8 mouse cellular contexts compared by ENCODE assay signal in the genomic region with DNA sequence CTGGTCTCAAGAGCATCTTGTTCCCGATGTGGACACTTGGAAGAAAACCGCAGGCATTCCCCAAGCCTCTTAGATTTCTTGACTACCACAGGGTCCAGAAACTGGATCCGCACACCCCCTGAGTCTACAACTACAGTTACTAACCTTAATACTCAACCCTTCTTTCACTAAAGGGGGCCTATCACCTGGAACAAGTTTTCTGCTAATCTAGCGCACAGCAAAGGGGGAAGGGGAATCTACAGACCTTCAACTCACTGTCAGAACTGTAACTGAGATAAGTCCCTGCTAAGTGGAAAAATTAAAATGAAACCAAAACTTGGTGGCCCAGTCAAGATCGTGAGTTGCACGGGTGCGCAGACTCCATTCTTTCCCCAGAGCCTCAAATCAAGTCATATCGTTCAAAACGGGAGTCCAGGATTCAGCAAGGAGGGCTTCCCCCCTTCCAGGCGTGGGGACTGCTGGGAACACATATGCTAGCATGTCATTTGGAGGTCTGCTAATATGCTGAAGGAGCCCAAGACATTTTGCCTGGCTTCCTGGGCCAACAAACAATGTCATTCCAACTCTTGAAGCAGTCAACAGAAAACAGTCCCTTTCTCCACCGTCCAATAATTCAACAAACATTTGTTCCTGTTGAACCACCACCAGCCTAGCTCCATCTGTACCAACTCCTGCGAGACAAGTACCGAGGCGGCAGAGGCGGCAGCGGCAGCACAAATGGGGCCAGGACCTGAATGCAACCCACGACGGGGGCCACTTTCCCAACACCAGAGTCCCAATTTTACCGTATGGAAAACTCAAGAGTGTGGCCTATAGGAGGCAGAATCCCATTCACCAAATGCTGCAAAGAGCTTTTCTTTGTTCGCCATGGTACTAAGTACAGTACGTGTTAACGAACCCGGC. TPM values are rescaled to one million over a fixed set of nuclear protein-coding genes. Genes with fewer than 3 reads are reported as not detected.
DNase-seq lines count a peak whose midpoint lies in the region; ATAC-seq and TF ChIP-seq lines count a peak whose summit lies in the region.

No protein-coding gene starts in this region.

- peak overlapping the region; percentile 80 for H3K4me3 ChIP-seq in forebrain, embryonic 15.5 days
- H3K4me3 ChIP-seq in kidney, postnatal 0 days (replicated peaks; ENCODE audit: low read depth, low read length), result peak overlapping the region; percentile 68
- peak overlapping the region; percentile 66 for H3K4me3 ChIP-seq in midbrain, embryonic 11.5 days (ENCODE audit: low read depth, low read length)

- H3K27me3 ChIP-seq in forebrain, embryonic 15.5 days, result no peaks in the 10 kb centered on the region
- no peaks in the 10 kb centered on the region for H3K27me3 ChIP-seq in kidney, postnatal 0 days (ENCODE audit: insufficient read depth, low read length)
- H3K27me3 ChIP-seq in midbrain, embryonic 11.5 days (ENCODE audit: control insufficient read depth, insufficient read depth, low read length), result no peaks in the 10 kb centered on the region

- H3K4me2 ChIP-seq in forebrain, embryonic 15.5 days (replicated peaks), result peak overlapping the region; percentile 76
- peak overlapping the region; percentile 92 for H3K4me2 ChIP-seq in kidney, postnatal 0 days (ENCODE audit: low read length)
- H3K4me2 ChIP-seq in midbrain, embryonic 11.5 days, result peak overlapping the region; percentile 91

- peak; percentile 36 for DNase-seq in spleen, adult 12 weeks (ENCODE audit: low spot score)
- no peak for DNase-seq in spleen, postnatal 14 days (ENCODE audit: low spot score in 2 of 2)
- peak; percentile 63 for DNase-seq in c-Kit-positive CD71-positive TER-119-positive erythroid progenitor cells, embryonic 14.5 days (ENCODE audit: low spot score)
- peak; percentile 62 for DNase-seq in kidney, postnatal 0 days (ENCODE audit: low spot score)
- peak; percentile 95 for DNase-seq in midbrain, embryonic 11.5 days (ENCODE audit: low spot score, missing footprints)
- peak; percentile 61 for DNase-seq in thymus, postnatal 0 days (ENCODE audit: low spot score)
- no peak for DNase-seq in frontal cortex, postnatal 25 days (ENCODE audit: low spot score in 2 of 2)

- peak overlapping the region; percentile 80 for H3K9ac ChIP-seq in forebrain, embryonic 15.5 days (replicated peaks)
- H3K9ac ChIP-seq in kidney, postnatal 0 days (ENCODE audit: low read depth, low read length), result peak overlapping the region; percentile 87
- H3K9ac ChIP-seq in midbrain, embryonic 11.5 days (ENCODE audit: low read length), result peak overlapping the region; percentile 73

- ATAC-seq in forebrain, embryonic 15.5 days (replicated peaks), result no peak
- ATAC-seq in kidney, postnatal 0 days (replicated peaks; ENCODE audit: low FRiP score, low read depth), result no peak
- ATAC-seq in midbrain, embryonic 11.5 days (ENCODE audit: low FRiP score), result no peak

- peak; percentile 46; the same call in 1 of the 2 replicates for TF ChIP-seq CTCF in kidney, postnatal 0 days (IDR thresholded peaks at IDR 0.05; ENCODE audit: low read depth)

- peak overlapping the region; percentile 92 for H3K27ac ChIP-seq in forebrain, embryonic 15.5 days (replicated peaks)
- H3K27ac ChIP-seq in kidney, postnatal 0 days, result peak overlapping the region; percentile 95
- peak overlapping the region; percentile 78; the same call in 1 of the 2 replicates for H3K27ac ChIP-seq in midbrain, embryonic 11.5 days (ENCODE audit: low read depth, low read length)

- no peaks in the 10 kb centered on the region for H3K36me3 ChIP-seq in forebrain, embryonic 15.5 days
- H3K36me3 ChIP-seq in kidney, postnatal 0 days (ENCODE audit: insufficient read depth, low read length), result no peaks in the 10 kb centered on the region
- no peaks in the 10 kb centered on the region for H3K36me3 ChIP-seq in midbrain, embryonic 11.5 days (ENCODE audit: control insufficient read depth, insufficient read depth, low read length)

- peaks cover 74% of the 10 kb centered on the region for H3K4me1 ChIP-seq in forebrain, embryonic 15.5 days
- peaks cover 42% of the 10 kb centered on the region for H3K4me1 ChIP-seq in kidney, postnatal 0 days (replicated peaks; ENCODE audit: insufficient read depth, low read length)
- H3K4me1 ChIP-seq in midbrain, embryonic 11.5 days (ENCODE audit: control insufficient read depth, insufficient read depth, low read length), result peaks cover 63% of the 10 kb centered on the region

- 9% methylated on average over 23 of the region's 23 CpGs for WGBS in forebrain, embryonic 15.5 days
- 15% methylated on average over 23 of the region's 23 CpGs for WGBS in kidney, postnatal 0 days
- WGBS in midbrain, embryonic 11.5 days, result 17% methylated on average over 23 of the region's 23 CpGs

- no peaks in the 10 kb centered on the region for H3K9me3 ChIP-seq in forebrain, embryonic 15.5 days
- H3K9me3 ChIP-seq in kidney, postnatal 0 days (replicated peaks; ENCODE audit: low read length), result no peaks in the 10 kb centered on the region
- no peaks in the 10 kb centered on the region for H3K9me3 ChIP-seq in midbrain, embryonic 11.5 days (ENCODE audit: control insufficient read depth, low read length)

RNA-seq across cellular contexts. Expression of gene Fam53b, which starts 1.7 kb away (rescaled TPM):
- polyA plus RNA-seq in forebrain, embryonic 15.5 days (2015; fragmentation: Nextera tagmentation; extraction: Ambion mirVana), result 27.8 and 34.8 TPM in 2 replicates
- polyA plus RNA-seq in kidney, postnatal 0 days (2015; fragmentation: Nextera tagmentation; extraction: Ambion mirVana), result 17.1 and 17.5 TPM in 2 replicates
- 17.0 and 17.5 TPM in 2 replicates for polyA plus RNA-seq in midbrain, embryonic 11.5 days (2014; fragmentation: Nextera tagmentation; extraction: Ambion mirVana)
- polyA plus RNA-seq in thymus, postnatal 0 days (2015; fragmentation: Nextera tagmentation; extraction: Ambion mirVana), result 30.5 and 37.7 TPM in 2 replicates

RNA-seq across cellular contexts. Expression of gene Eef1akmt2, which starts 40.5 kb away (rescaled TPM):
- 102 and 108 TPM in 2 replicates for polyA plus RNA-seq in forebrain, embryonic 15.5 days (2015; fragmentation: Nextera tagmentation; extraction: Ambion mirVana)
- 74.0 and 76.6 TPM in 2 replicates for polyA plus RNA-seq in kidney, postnatal 0 days (2015; fragmentation: Nextera tagmentation; extraction: Ambion mirVana)
- 90.3 and 100.0 TPM in 2 replicates for polyA plus RNA-seq in midbrain, embryonic 11.5 days (2014; fragmentation: Nextera tagmentation; extraction: Ambion mirVana)
- polyA plus RNA-seq in thymus, postnatal 0 days (2015; fragmentation: Nextera tagmentation; extraction: Ambion mirVana), result 74.9 and 77.4 TPM in 2 replicates

RNA-seq across cellular contexts. Expression of gene Abraxas2, which starts 47.1 kb away (rescaled TPM):
- 40.0 and 42.6 TPM in 2 replicates for polyA plus RNA-seq in forebrain, embryonic 15.5 days (2015; fragmentation: Nextera tagmentation; extraction: Ambion mirVana)
- polyA plus RNA-seq in kidney, postnatal 0 days (2015; fragmentation: Nextera tagmentation; extraction: Ambion mirVana), result 31.1 and 35.5 TPM in 2 replicates
- 38.7 and 41.8 TPM in 2 replicates for polyA plus RNA-seq in midbrain, embryonic 11.5 days (2014; fragmentation: Nextera tagmentation; extraction: Ambion mirVana)
- 29.7 and 34.6 TPM in 2 replicates for polyA plus RNA-seq in thymus, postnatal 0 days (2015; fragmentation: Nextera tagmentation; extraction: Ambion mirVana)

Comparison
In these comparisons a context has a peak if more than half of its experiments do, and no peak if none do; other contexts are left out.
1. DNase-seq: peak in spleen, adult 12 weeks (single experiment), c-Kit-positive CD71-positive TER-119-positive erythroid progenitor cells, embryonic 14.5 days (single experiment), kidney, postnatal 0 days (single experiment), midbrain, embryonic 11.5 days (single experiment) and thymus, postnatal 0 days (single experiment); none in spleen, postnatal 14 days (0 of 2) and frontal cortex, postnatal 25 days (0 of 2).
2. Peak in every context shown above with its lines, with median percentiles within 50 percentile points of each other: H3K27ac ChIP-seq, H3K4me2 ChIP-seq, H3K4me3 ChIP-seq and H3K9ac ChIP-seq.